Mouse (Mus musculus) neural tube, embryonic 15.5 days (tissue): ENCODE measurements around the gene Acsl6. TPM values are rescaled to one million over a fixed set of nuclear protein-coding genes. Genes with fewer than 3 reads are reported as not detected.

Experiments
- ATAC-seq: fragments of 200-750 bp; cut with Nextera tagmentation; 2 replicates; pipeline ENCODE4 v1.8.0; 2017; ENCODE audit warnings: mild to moderate bottlenecking, moderate TSS enrichment, moderate library complexity; ENCODE audit not compliant: low FRiP score
- H3K27ac ChIP-seq: fragments of 300-500 bp; sonication (generic); replicated peaks from 2 replicates; pipeline ENCODE4 v1.5.1; 2015; ENCODE audit warnings: mild to moderate bottlenecking, inconsistent platforms
- H3K27me3 ChIP-seq: fragments of 300-500 bp; sonication (generic); replicated peaks from 2 replicates; pipeline ENCODE4 v1.6.1; 2015; ENCODE audit warnings: inconsistent platforms
- H3K36me3 ChIP-seq: fragments of 300-500 bp; sonication (generic); 2 replicates; pipeline ENCODE4 v1.6.1; 2015; ENCODE audit warnings: inconsistent platforms
- H3K4me1 ChIP-seq: fragments of 300-500 bp; sonication (generic); 2 replicates; pipeline ENCODE4 v1.6.1; 2015; ENCODE audit warnings: inconsistent platforms
- H3K4me2 ChIP-seq: fragments of 300-500 bp; sonication (generic); 2 replicates; pipeline ENCODE4 v1.6.1; 2015; ENCODE audit warnings: inconsistent platforms, mild to moderate bottlenecking, moderate library complexity
- H3K4me3 ChIP-seq: fragments of 300-500 bp; sonication (generic); replicated peaks from 2 replicates; pipeline ENCODE4 v1.5.1; 2015; ENCODE audit warnings: mild to moderate bottlenecking, inconsistent platforms
- H3K9ac ChIP-seq: fragments of 300-500 bp; sonication (generic); replicated peaks from 2 replicates; pipeline ENCODE4 v1.6.1; 2015; ENCODE audit warnings: mild to moderate bottlenecking, inconsistent platforms
- H3K9me3 ChIP-seq: fragments of 300-500 bp; sonication (generic); replicated peaks from 2 replicates; pipeline ENCODE4 v1.6.1; 2016; ENCODE audit warnings: inconsistent platforms
- WGBS: fragments of 180-500 bp; shearing (Covaris S2); methylation state at CpG from one replicate; pipeline ENCODE4 v1.1.7; 2015; ENCODE audit warnings: mixed read lengths; 5-methylcytosine and 5-hydroxymethylcytosine counted together
- polyA plus RNA-seq: library from polyadenylated mRNA; unstranded; fragments of >200 nt; fragmentation: Nextera tagmentation; extraction: Ambion mirVana; gene quantifications from 2 replicates; pipeline ENCODE4 v1.2.1, GENCODE M21; 2015

Gene Acsl6
- polyA plus RNA-seq, 1 experiment from 2014 or later = 47.3 TPM

DNA sequence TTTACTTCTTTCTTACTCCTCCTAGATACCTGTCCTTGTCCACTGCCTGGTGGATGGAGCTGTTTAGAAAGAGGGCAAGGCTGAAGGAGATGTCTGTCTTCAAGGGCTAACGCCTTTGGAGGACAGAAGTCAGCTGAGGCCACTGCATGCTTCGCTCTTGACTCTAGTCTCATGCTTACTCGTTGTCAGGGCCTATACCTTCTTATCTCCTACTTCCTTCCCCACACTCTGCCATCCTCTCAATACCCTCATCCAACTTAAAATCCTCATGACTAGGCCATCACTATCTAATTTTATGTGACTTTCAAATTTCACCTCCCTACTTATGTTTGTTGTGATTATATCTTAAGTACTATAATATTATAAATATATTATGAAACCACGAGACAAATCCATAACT, 101.3 kb downstream of the Acsl6 start:
- WGBS = 90% methylated on average over 4 of the region's 4 CpGs
- H3K4me3 ChIP-seq = no peak overlapping the region

DNA sequence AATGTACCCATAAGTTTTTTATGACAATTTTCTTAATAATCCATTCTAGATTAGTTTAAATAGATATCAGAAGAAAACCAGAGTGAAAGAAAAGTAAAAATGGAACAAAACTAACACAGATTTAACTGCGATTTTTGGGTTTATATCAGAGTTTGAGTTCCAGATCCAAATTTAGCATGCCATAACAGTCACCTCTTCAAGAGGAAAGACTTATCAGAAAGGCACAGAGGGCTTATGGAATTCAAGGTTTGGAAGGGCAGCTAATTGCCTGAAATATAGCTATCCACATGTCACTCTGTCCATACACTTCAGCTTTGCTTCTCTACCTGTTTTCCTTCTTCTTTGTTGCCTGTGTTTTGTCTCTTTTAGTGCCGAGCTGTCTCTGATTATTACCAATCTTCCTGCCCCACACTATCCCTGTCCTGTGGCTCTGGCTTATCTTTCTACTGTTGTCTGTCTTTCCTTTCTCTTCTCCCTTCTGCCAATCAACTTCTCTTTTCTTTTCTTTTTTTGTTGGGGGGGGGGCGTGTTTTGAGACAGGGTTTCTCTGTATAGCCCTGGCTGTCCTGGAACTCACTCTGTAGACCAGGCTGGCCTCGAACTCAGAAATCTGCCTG, 103.4 kb downstream of the Acsl6 start:
- no peak overlapping the region for H3K4me3 ChIP-seq
- no peaks in the 10 kb centered on the region for H3K27me3 ChIP-seq
- WGBS = 91% methylated on average over 4 of the region's 4 CpGs
- H3K27ac ChIP-seq = no peak overlapping the region
- no peak for ATAC-seq
- H3K9me3 ChIP-seq = no peaks in the 10 kb centered on the region
- no peaks in the 10 kb centered on the region for H3K4me1 ChIP-seq
- no peaks in the 10 kb centered on the region for H3K36me3 ChIP-seq
- no peak overlapping the region for H3K9ac ChIP-seq
- no peak overlapping the region for H3K4me2 ChIP-seq

More for the DNA sequence above, 101.3 kb downstream of the Acsl6 start:
- no peaks in the 10 kb centered on the region for H3K27me3 ChIP-seq
- ATAC-seq = no peak
- H3K27ac ChIP-seq = no peak overlapping the region
- H3K4me1 ChIP-seq = no peaks in the 10 kb centered on the region
- H3K36me3 ChIP-seq = no peaks in the 10 kb centered on the region
- H3K9ac ChIP-seq = no peak overlapping the region
- no peaks in the 10 kb centered on the region for H3K9me3 ChIP-seq
- H3K4me2 ChIP-seq = no peak overlapping the region

DNA sequence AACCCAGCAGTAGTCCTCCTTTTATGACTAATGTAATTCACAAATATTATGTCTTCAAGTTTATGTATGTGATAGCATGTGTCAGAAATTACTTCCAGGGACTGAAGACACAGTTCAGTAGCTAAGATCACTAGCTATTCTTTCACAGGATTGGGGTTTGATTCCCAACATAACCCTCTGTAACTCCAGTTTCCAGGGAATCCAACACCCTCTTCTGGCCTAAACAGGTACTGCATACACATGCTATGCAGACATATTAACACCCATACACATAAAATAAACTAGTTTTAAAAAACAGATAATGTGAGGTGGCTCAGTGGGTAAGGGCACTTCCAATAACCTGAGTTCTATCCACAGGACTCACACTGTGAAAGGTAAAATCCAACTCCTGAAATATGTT, 107.0 kb downstream of the Acsl6 start:
- no peaks in the 10 kb centered on the region for H3K9me3 ChIP-seq
- H3K27ac ChIP-seq = no peak overlapping the region
- no peak for ATAC-seq
- H3K4me1 ChIP-seq = no peaks in the 10 kb centered on the region
- H3K4me3 ChIP-seq = no peak overlapping the region
- H3K27me3 ChIP-seq = no peaks in the 10 kb centered on the region
- no peak overlapping the region for H3K9ac ChIP-seq
- H3K36me3 ChIP-seq = no peaks in the 10 kb centered on the region
- H3K4me2 ChIP-seq = no peak overlapping the region

DNA sequence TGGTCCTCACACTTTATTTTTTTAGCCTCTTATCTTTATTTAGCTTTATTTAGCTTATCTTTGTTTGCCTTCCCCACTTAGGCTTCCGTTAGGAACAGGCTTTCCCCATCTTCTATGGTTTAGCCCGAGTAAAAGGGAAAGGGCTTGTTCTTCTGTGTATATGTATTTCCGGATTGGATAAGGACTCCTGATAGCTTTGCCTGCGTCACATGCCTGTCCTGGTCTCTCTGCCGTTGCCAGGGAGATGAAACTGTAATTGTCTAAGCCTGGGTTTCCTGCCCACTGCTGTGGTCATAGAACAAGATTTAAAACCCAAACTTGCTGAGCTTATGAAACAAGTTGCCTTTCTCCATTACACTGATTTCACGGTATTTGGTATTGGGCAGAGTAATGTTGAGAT, 109.4 kb downstream of the Acsl6 start:
- Histone ChIP-seq H3K36me3 (no peaks in the 10 kb centered on the region), H3K4me1 (no peaks in the 10 kb centered on the region), H3K9ac (no peak overlapping the region), H3K4me2 (peak overlapping the region; percentile 38), H3K4me3 (no peak overlapping the region), H3K9me3 (no peaks in the 10 kb centered on the region), H3K27ac (no peak overlapping the region), H3K27me3 (no peaks in the 10 kb centered on the region)
- no peak for ATAC-seq
- 25% methylated on average over 6 of the region's 6 CpGs for WGBS

Other genes with a start within 250 kb of the Acsl6 start
- 34.4 and 45.7 TPM in 2 replicates for gene Pdlim4, start 234.8 kb upstream of the Acsl6 start, polyA plus RNA-seq
- 16.7 and 18.5 TPM in 2 replicates for gene P4ha2, start 203.7 kb upstream of the Acsl6 start, polyA plus RNA-seq
- gene Csf2, start 54.1 kb upstream of the Acsl6 start, polyA plus RNA-seq = not detected in 2 replicates
- not detected in 2 replicates for gene Il3, start 36.5 kb upstream of the Acsl6 start, polyA plus RNA-seq
- not detected in 2 replicates for gene Meikin, start 66.9 kb downstream of the Acsl6 start, polyA plus RNA-seq
- gene Fnip1, start 134.4 kb downstream of the Acsl6 start, polyA plus RNA-seq = 9.0 and 9.2 TPM in 2 replicates
- 35.9 and 36.5 TPM in 2 replicates for gene Rapgef6, start 219.0 kb downstream of the Acsl6 start, polyA plus RNA-seq